In genomic region chr4:116063855-116064254, GRCm38 (mm10) we compare ENCODE assay signal across 15 mouse cellular contexts.
"Had no signal": no experiment of that assay in that cellular context is flagged by ENCODE, and none has a peak within 500 bp of the region (broad histone marks: within the 10 kb centered on the region; RNA-seq: fewer than 3 reads in every experiment).

No protein-coding gene starts in this region.

- DNase-seq: kidney, adult 18-20 months; kidney, postnatal 25 days; layer of hippocampus, postnatal 36 days; lung, embryonic 14.5 days; lung, postnatal 10 days; lung, postnatal 4 days; right cerebral cortex, postnatal 14 days; thymus, postnatal 4 days had no signal

- H3K9ac ChIP-seq: intestine, embryonic 15.5 days; limb, embryonic 12.5 days; lung, embryonic 14.5 days; midbrain, embryonic 12.5 days; neural tube, embryonic 13.5 days; stomach, embryonic 15.5 days had no signal

- H3K9me3 ChIP-seq: intestine, embryonic 15.5 days; limb, embryonic 12.5 days; megakaryocyte, embryonic 14.5 days; midbrain, embryonic 12.5 days; neural tube, embryonic 13.5 days; stomach, embryonic 15.5 days had no signal

- H3K4me2 ChIP-seq: intestine, embryonic 15.5 days; limb, embryonic 12.5 days; lung, embryonic 14.5 days; midbrain, embryonic 12.5 days; neural tube, embryonic 13.5 days; stomach, embryonic 15.5 days had no signal

- H3K27ac ChIP-seq: intestine, embryonic 15.5 days; limb, embryonic 12.5 days; midbrain, embryonic 12.5 days; neural tube, embryonic 13.5 days; stomach, embryonic 15.5 days had no signal

- H3K4me1 ChIP-seq: intestine, embryonic 15.5 days; limb, embryonic 12.5 days; midbrain, embryonic 12.5 days; neural tube, embryonic 13.5 days; stomach, embryonic 15.5 days had no signal

- H3K27me3 ChIP-seq: intestine, embryonic 15.5 days; limb, embryonic 12.5 days; megakaryocyte, embryonic 14.5 days; midbrain, embryonic 12.5 days; neural tube, embryonic 13.5 days; stomach, embryonic 15.5 days had no signal

- ATAC-seq: intestine, embryonic 15.5 days; midbrain, embryonic 16.5 days had no signal

- H3K4me3 ChIP-seq: intestine, embryonic 15.5 days; limb, embryonic 12.5 days; megakaryocyte, embryonic 14.5 days; midbrain, embryonic 12.5 days; neural tube, embryonic 13.5 days; stomach, embryonic 15.5 days had no signal
